Mouse (Mus musculus): ENCODE measurements around the gene Lrmda. TPM values are rescaled to one million over a fixed set of nuclear protein-coding genes. Genes with fewer than 3 reads are reported as not detected.

The Lrmda gene
- total and polyA plus RNA-seq, 2 experiments from 2014 or later: 0.38 to 0.82 TPM

DNA sequence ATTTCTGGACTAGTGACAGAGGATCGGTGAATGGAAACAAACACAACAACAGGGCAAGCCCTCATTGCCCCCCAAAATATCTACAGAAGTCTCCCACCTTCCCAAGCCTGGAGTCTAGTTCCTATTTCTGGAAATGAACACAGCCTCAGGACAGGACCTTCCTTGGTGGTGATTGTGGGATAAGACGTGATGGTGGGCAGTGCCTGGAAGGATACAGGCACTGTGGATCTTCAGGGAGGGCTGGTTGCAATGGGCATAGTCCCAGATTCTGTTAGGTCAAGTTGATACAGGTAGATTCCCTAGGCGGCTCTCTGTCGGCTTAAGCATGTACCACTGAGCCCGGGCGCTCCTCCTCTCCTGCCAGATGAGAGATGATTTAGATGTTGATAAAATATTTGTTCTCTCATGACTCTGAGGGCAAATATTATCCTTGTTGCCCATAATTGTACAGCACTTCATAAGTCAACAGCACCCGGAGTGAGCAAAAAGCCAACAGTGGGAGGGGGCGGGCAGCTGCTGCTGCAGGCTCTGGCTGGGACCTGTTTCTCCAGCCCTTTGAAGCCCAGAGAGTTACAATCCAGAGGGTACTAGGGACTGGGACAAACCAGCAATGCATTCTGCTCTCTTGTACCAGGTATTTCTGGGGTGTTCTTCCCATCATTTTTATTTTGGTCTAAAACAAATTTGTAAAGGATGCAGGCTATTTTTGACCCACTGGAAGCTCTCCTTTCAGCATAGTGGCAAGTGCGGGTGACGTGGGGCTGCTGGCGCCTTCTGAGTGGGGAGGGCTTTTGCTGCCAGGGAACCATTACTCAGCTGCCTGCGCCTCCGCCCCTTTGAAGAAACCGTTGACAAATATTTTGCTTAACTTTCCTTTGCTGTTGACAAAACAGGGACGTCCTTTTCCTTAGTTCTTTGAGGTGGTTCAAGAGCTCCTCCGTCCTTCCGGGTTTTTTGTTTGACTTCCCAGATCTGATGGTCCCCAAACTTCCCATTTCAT is 630.8 kb downstream of the Lrmda start:
- no peak for TF ChIP-seq EP300 (IDR thresholded peaks at IDR 0.05; ENCODE audit: low read depth)
- TF ChIP-seq CTCF (IDR thresholded peaks at IDR 0.05; ENCODE audit: low read depth): no peak
- Histone ChIP-seq H3K4me1 (ENCODE audit: control insufficient read depth, insufficient read depth) (peaks cover 8% of the 10 kb centered on the region; the same call in 1 of the 2 replicates), H3K9me3 (replicated peaks; ENCODE audit: control insufficient read depth, low read length) (no peaks in the 10 kb centered on the region), H3K36me3 (replicated peaks; ENCODE audit: control insufficient read depth, insufficient read depth, low read length) (no peaks in the 10 kb centered on the region), H3K4me2 (ENCODE audit: low read depth, low read length) (peak overlapping the region; percentile 12; the same call in 1 of the 2 replicates), H3K4me3 (ENCODE audit: low read depth, low read length) (no peak overlapping the region), H3K9ac (replicated peaks; ENCODE audit: low read depth, low read length) (no peak overlapping the region), H3K27me3 (ENCODE audit: control insufficient read depth, insufficient read depth, low read length) (no peaks in the 10 kb centered on the region), H3K27ac (ENCODE audit: low read depth) (no peak overlapping the region)
- peak; percentile 26 for DNase-seq (ENCODE audit: low spot score)
- WGBS: 39% methylated on average over 17 of the region's 17 CpGs
- ATAC-seq (ENCODE audit: insufficient read depth, low read depth): no peak

DNA sequence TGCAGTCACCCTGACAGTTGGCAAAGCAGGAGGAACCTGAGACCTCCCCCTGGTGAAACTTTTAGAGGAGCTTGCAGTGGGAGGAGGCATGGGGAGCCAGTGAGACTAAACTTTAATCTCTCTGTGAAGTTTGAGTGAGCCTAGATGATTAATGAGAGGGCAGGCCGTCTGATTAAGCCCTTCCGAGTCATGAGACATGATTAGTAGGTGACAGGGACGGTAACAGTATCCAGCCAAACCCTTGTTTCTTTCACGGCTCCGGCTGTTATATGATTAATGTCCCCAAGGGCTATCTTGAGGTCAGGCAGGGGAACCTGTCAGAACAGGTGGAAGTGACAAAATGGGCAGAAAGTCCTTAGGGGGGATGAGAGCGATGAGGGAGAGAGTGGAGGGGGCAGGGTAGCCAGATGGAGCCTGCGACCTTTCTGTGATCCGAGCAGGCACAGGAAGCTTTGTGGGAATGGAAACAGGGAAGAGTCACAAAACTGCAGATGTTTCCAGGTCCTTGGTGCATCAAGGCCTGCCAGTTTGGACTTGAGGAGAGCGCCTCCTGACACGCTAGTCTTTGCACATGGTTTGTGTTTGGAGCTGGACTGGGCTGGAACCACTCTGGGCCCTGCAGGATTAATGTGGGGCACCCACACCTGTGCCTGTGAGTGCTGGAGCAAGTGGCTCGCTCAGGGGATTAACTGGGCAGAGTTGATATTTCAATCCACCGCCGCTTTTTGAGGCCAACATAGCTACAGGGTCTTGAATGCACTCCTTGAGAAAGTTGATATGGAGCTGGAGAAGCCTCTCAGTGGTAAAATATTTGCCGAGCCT is 631.8 kb downstream of the Lrmda start:
- ATAC-seq (ENCODE audit: insufficient read depth, low read depth) (no peak), DNase-seq (ENCODE audit: low spot score) (no peak)
- TF ChIP-seq EP300 (IDR thresholded peaks at IDR 0.05; ENCODE audit: low read depth) (no peak), CTCF (IDR thresholded peaks at IDR 0.05; ENCODE audit: low read depth) (no peak)
- Histone ChIP-seq H3K4me1 (ENCODE audit: control insufficient read depth, insufficient read depth) (peaks cover 8% of the 10 kb centered on the region; the same call in 1 of the 2 replicates), H3K9me3 (replicated peaks; ENCODE audit: control insufficient read depth, low read length) (no peaks in the 10 kb centered on the region), H3K4me3 (ENCODE audit: low read depth, low read length) (no peak overlapping the region), H3K9ac (replicated peaks; ENCODE audit: low read depth, low read length) (no peak overlapping the region), H3K36me3 (replicated peaks; ENCODE audit: control insufficient read depth, insufficient read depth, low read length) (no peaks in the 10 kb centered on the region), H3K27ac (ENCODE audit: low read depth) (no peak overlapping the region), H3K4me2 (ENCODE audit: low read depth, low read length) (peak overlapping the region; percentile 12; the same call in 1 of the 2 replicates), H3K27me3 (ENCODE audit: control insufficient read depth, insufficient read depth, low read length) (no peaks in the 10 kb centered on the region)
- WGBS: 52% methylated on average over 14 of the region's 14 CpGs

GRCm38 (mm10) chr14:22662496-22662895 is 643.0 kb downstream of the Lrmda start:
- Histone ChIP-seq H3K4me1 (ENCODE audit: control insufficient read depth, insufficient read depth) (peaks cover 7% of the 10 kb centered on the region; the same call in 1 of the 2 replicates), H3K9ac (replicated peaks; ENCODE audit: low read depth, low read length) (no peak overlapping the region), H3K27ac (ENCODE audit: low read depth) (no peak overlapping the region), H3K4me2 (ENCODE audit: low read depth, low read length) (no peak overlapping the region), H3K4me3 (ENCODE audit: low read depth, low read length) (no peak overlapping the region), H3K27me3 (ENCODE audit: control insufficient read depth, insufficient read depth, low read length) (peaks cover 40% of the 10 kb centered on the region; the same call in 1 of the 2 replicates), H3K9me3 (replicated peaks; ENCODE audit: control insufficient read depth, low read length) (no peaks in the 10 kb centered on the region), H3K36me3 (replicated peaks; ENCODE audit: control insufficient read depth, insufficient read depth, low read length) (no peaks in the 10 kb centered on the region)
- TF ChIP-seq EP300 (IDR thresholded peaks at IDR 0.05; ENCODE audit: low read depth): no peak
- TF ChIP-seq CTCF (IDR thresholded peaks at IDR 0.05; ENCODE audit: low read depth): no peak
- DNase-seq (ENCODE audit: low spot score): no peak
- 73% methylated on average over 3 of the region's 3 CpGs for WGBS
- ATAC-seq (ENCODE audit: insufficient read depth, low read depth): no peak

GRCm38 (mm10) chr14:22666437-22666836 is 646.9 kb downstream of the Lrmda start:
- DNase-seq (ENCODE audit: low spot score): peak; percentile 37
- Histone ChIP-seq H3K4me3 (ENCODE audit: low read depth, low read length) (no peak overlapping the region), H3K27me3 (ENCODE audit: control insufficient read depth, insufficient read depth, low read length) (peaks cover 60% of the 10 kb centered on the region), H3K27ac (ENCODE audit: low read depth) (no peak overlapping the region), H3K4me1 (ENCODE audit: control insufficient read depth, insufficient read depth) (peaks cover 7% of the 10 kb centered on the region; the same call in 1 of the 2 replicates), H3K9me3 (replicated peaks; ENCODE audit: control insufficient read depth, low read length) (no peaks in the 10 kb centered on the region), H3K36me3 (replicated peaks; ENCODE audit: control insufficient read depth, insufficient read depth, low read length) (no peaks in the 10 kb centered on the region), H3K4me2 (ENCODE audit: low read depth, low read length) (no peak overlapping the region), H3K9ac (replicated peaks; ENCODE audit: low read depth, low read length) (no peak overlapping the region)
- 37% methylated on average over 3 of the region's 3 CpGs for WGBS
- 0 out of 2 replicates have a peak, but pooled peaks have one; percentile 63 for TF ChIP-seq EP300 (IDR thresholded peaks at IDR 0.05; ENCODE audit: low read depth)
- no peak for TF ChIP-seq CTCF (IDR thresholded peaks at IDR 0.05; ENCODE audit: low read depth)
- peak; percentile 77; the same call in 1 of the 2 replicates for ATAC-seq (ENCODE audit: insufficient read depth, low read depth)

- no peak overlapping the region for H3K4me2 ChIP-seq (ENCODE audit: low read depth, low read length)
- no peak for ATAC-seq (ENCODE audit: insufficient read depth, low read depth)
- WGBS: 34% methylated on average over 8 of the region's 8 CpGs
- no peak overlapping the region for H3K4me3 ChIP-seq (ENCODE audit: low read depth, low read length)
- H3K9me3 ChIP-seq (replicated peaks; ENCODE audit: control insufficient read depth, low read length): no peaks in the 10 kb centered on the region
- no peaks in the 10 kb centered on the region for H3K36me3 ChIP-seq (replicated peaks; ENCODE audit: control insufficient read depth, insufficient read depth, low read length)
- DNase-seq (ENCODE audit: low spot score): no peak
- H3K27me3 ChIP-seq (ENCODE audit: control insufficient read depth, insufficient read depth, low read length): peaks cover 43% of the 10 kb centered on the region
- no peak overlapping the region for H3K9ac ChIP-seq (replicated peaks; ENCODE audit: low read depth, low read length)
- TF ChIP-seq CTCF (IDR thresholded peaks at IDR 0.05; ENCODE audit: low read depth) (no peak), EP300 (IDR thresholded peaks at IDR 0.05; ENCODE audit: low read depth) (no peak)
- H3K27ac ChIP-seq (ENCODE audit: low read depth): no peak overlapping the region
- peaks cover 7% of the 10 kb centered on the region; the same call in 1 of the 2 replicates for H3K4me1 ChIP-seq (ENCODE audit: control insufficient read depth, insufficient read depth)
Observed at GRCm38 (mm10) chr14:22668302-22668701, 648.8 kb downstream of the Lrmda start.

Measured in heart, postnatal 0 days (tissue).